In the genomic region with DNA sequence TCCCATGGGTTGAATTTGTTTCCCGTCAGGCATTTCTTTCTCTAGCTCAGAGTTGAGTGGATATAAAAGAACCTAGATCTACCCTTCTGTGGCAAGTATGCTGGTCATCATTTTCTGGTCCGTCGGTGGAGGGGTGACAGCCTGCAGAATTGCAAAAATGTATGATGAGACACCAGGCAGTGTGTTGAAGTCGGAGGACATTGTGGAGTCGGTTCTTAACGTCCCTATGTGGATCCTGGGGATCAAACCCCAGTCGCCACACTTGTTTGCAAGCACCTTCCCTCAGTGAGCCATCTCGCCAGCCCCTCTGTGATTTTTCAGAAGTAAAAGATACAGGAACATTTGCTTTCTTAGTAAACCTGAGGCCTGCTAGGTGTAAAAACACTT, we compare ENCODE assay signal across 8 mouse cellular contexts. TPM values are rescaled to one million over a fixed set of nuclear protein-coding genes. Genes with fewer than 3 reads are reported as not detected.
A peak's percentile ranks its signal among the peaks of the same experiment; 100 is the strongest.
DNase-seq lines count a peak whose midpoint lies in the region; ATAC-seq and TF ChIP-seq lines count a peak whose summit lies in the region.

No protein-coding gene starts in this region.

- H3K36me3 ChIP-seq in kidney, adult 2 months (ENCODE audit: control insufficient read depth, insufficient read depth, low read length), result no peaks in the 10 kb centered on the region
- H3K36me3 ChIP-seq in hindbrain, embryonic 12.5 days, result peaks cover 16% of the 10 kb centered on the region
- no peaks in the 10 kb centered on the region for H3K36me3 ChIP-seq in midbrain, embryonic 15.5 days (replicated peaks)

- peak overlapping the region; percentile 83 for H3K27ac ChIP-seq in kidney, adult 2 months (ENCODE audit: insufficient read depth, low read depth, low read length)
- H3K27ac ChIP-seq in bone marrow macrophage, adult 2 months (ENCODE audit: insufficient read depth, low read depth, low read length), result peak overlapping the region; percentile 88
- peak overlapping the region; percentile 91 for H3K27ac ChIP-seq in hindbrain, embryonic 12.5 days
- peak overlapping the region; percentile 93 for H3K27ac ChIP-seq in midbrain, embryonic 15.5 days

- peaks cover 16% of the 10 kb centered on the region; the same call in 1 of the 2 replicates for H3K4me1 ChIP-seq in kidney, adult 2 months (ENCODE audit: control insufficient read depth, insufficient read depth, low read length)
- peaks cover 32% of the 10 kb centered on the region for H3K4me1 ChIP-seq in bone marrow macrophage, adult 2 months (ENCODE audit: control insufficient read depth, insufficient read depth, low read length)
- peaks cover 30% of the 10 kb centered on the region for H3K4me1 ChIP-seq in hindbrain, embryonic 12.5 days
- H3K4me1 ChIP-seq in midbrain, embryonic 15.5 days, result peaks cover 33% of the 10 kb centered on the region

- H3K9me3 ChIP-seq in hindbrain, embryonic 12.5 days (replicated peaks), result no peaks in the 10 kb centered on the region
- H3K9me3 ChIP-seq in midbrain, embryonic 15.5 days, result no peaks in the 10 kb centered on the region

- H3K9ac ChIP-seq in hindbrain, embryonic 12.5 days, result peak overlapping the region; percentile 86
- H3K9ac ChIP-seq in midbrain, embryonic 15.5 days, result peak overlapping the region; percentile 91

- TF ChIP-seq CTCF in kidney, adult 2 months (conservative IDR thresholded peaks at IDR 0.05; ENCODE audit: insufficient read depth, insufficient read length, low read depth, low read length), result no peak
- TF ChIP-seq CTCF in bone marrow macrophage, adult 2 months (IDR thresholded peaks at IDR 0.05; ENCODE audit: low read depth, low read length), result no peak

- 27% methylated on average over 8 of the region's 8 CpGs for WGBS in kidney, adult 2 months
- WGBS in hindbrain, embryonic 12.5 days, result 7% methylated on average over 8 of the region's 8 CpGs
- 2% methylated on average over 8 of the region's 8 CpGs for WGBS in midbrain, embryonic 15.5 days

- ATAC-seq in hindbrain, embryonic 12.5 days (ENCODE audit: low FRiP score), result no peak
- no peak for ATAC-seq in midbrain, embryonic 15.5 days (replicated peaks)
- ATAC-seq in granulocyte monocyte progenitor cell, adult 5-6 weeks (replicated peaks; ENCODE audit: poor library complexity, severe bottlenecking), result no peak

- no peak for DNase-seq in kidney, adult 2 months
- no peak for DNase-seq in kidney, postnatal 4 days
- no peak for DNase-seq in spleen, postnatal 36 days (ENCODE audit: low spot score in 2 of 2)
- no peak for DNase-seq in embryo, embryonic 10.5 days (ENCODE audit: low spot score)

- H3K27me3 ChIP-seq in kidney, adult 2 months (replicated peaks; ENCODE audit: control insufficient read depth, insufficient read depth, low read length), result no peaks in the 10 kb centered on the region
- no peaks in the 10 kb centered on the region for H3K27me3 ChIP-seq in hindbrain, embryonic 12.5 days
- no peaks in the 10 kb centered on the region for H3K27me3 ChIP-seq in midbrain, embryonic 15.5 days (replicated peaks)

- peak overlapping the region; percentile 67 for H3K4me3 ChIP-seq in kidney, adult 2 months (ENCODE audit: insufficient read depth, low read depth, low read length)
- peak overlapping the region; percentile 65 for H3K4me3 ChIP-seq in bone marrow macrophage, adult 2 months (ENCODE audit: insufficient read depth, low read length)
- H3K4me3 ChIP-seq in hindbrain, embryonic 12.5 days, result peak overlapping the region; percentile 76
- peak overlapping the region; percentile 93 for H3K4me3 ChIP-seq in midbrain, embryonic 15.5 days

- peak overlapping the region; percentile 60 for H3K4me2 ChIP-seq in hindbrain, embryonic 12.5 days (replicated peaks)
- H3K4me2 ChIP-seq in midbrain, embryonic 15.5 days, result peak overlapping the region; percentile 79

- no peak for TF ChIP-seq POLR2A in kidney, adult 2 months (IDR thresholded peaks at IDR 0.05; ENCODE audit: low read depth, low read length)
- no peak for TF ChIP-seq POLR2A in bone marrow macrophage, adult 2 months (IDR thresholded peaks at IDR 0.05; ENCODE audit: borderline replicate concordance, low read depth, low read length)

RNA-seq across cellular contexts. Expression of a gene that starts 5.5 kb away (rescaled TPM):
- polyA plus RNA-seq in kidney, adult 2 months (2012; rRNA removed), result 0.09 and 0.24 TPM in 2 replicates
- polyA plus RNA-seq in bone marrow macrophage, adult 2 months (2012; ENCODE audit: insufficient read depth, insufficient read length, missing spikeins), result 3.5 and 4.3 TPM in 2 replicates
- 0.53 and 0.59 TPM in 2 replicates for polyA plus RNA-seq in hindbrain, embryonic 12.5 days (2016; fragmentation: Nextera tagmentation; extraction: Ambion mirVana)
- polyA plus RNA-seq in midbrain, embryonic 15.5 days (2015; fragmentation: Nextera tagmentation; extraction: Ambion mirVana), result 0.43 and 0.74 TPM in 2 replicates
- total RNA-seq in granulocyte monocyte progenitor cell, adult 5-6 weeks (2014; fragmentation: Nextera tagmentation), result 2.5 and 3.7 TPM in 2 replicates
- total RNA-seq in granulocyte monocyte progenitor cell, adult 5-6 weeks (2017), result 2.2 and 2.6 TPM in 2 replicates

RNA-seq across cellular contexts. Expression of a gene that starts 27.2 kb away (rescaled TPM):
- 58.0 and 62.1 TPM in 2 replicates for polyA plus RNA-seq in kidney, adult 2 months (2012; rRNA removed)
- polyA plus RNA-seq in bone marrow macrophage, adult 2 months (2012; ENCODE audit: insufficient read depth, insufficient read length, missing spikeins), result 82.9 and 88.9 TPM in 2 replicates
- polyA plus RNA-seq in hindbrain, embryonic 12.5 days (2016; fragmentation: Nextera tagmentation; extraction: Ambion mirVana), result 155 TPM in 2 replicates
- 113 and 120 TPM in 2 replicates for polyA plus RNA-seq in midbrain, embryonic 15.5 days (2015; fragmentation: Nextera tagmentation; extraction: Ambion mirVana)
- total RNA-seq in granulocyte monocyte progenitor cell, adult 5-6 weeks (2014; fragmentation: Nextera tagmentation), result 59.2 and 69.7 TPM in 2 replicates
- total RNA-seq in granulocyte monocyte progenitor cell, adult 5-6 weeks (2017), result 85.1 and 91.5 TPM in 2 replicates
